Mouse (Mus musculus) heart, adult 2 months (tissue): ENCODE measurements at regions not wholly inside any gene's neighbourhood (a gene's known extent, or its start where the extent isn't known, plus 50 kb on each side); places are given as distances from the start of the nearest gene placed in this dataset.
A peak's percentile ranks its signal among the peaks of the same experiment; 100 is the strongest.

Experiments
- DNase-seq, 2 experiments: peaks; one replicate each; pipeline ENCODE4 v3.0.0; 2021
- H3K27ac ChIP-seq: fragments of 200-600 bp; 2 replicates; pipeline ENCODE4 v1.8.1; 2022
- H3K27me3 ChIP-seq: fragments of 200-500 bp; 2 replicates; pipeline ENCODE4 v1.6.1; 2012; ENCODE audit warnings: mild to moderate bottlenecking, low read length, inconsistent platforms, mixed read lengths; ENCODE audit not compliant: control insufficient read depth, insufficient read depth
- H3K36me3 ChIP-seq: fragments of 200-500 bp; 2 replicates; pipeline ENCODE4 v1.6.1; 2012; ENCODE audit warnings: low read length, inconsistent platforms; ENCODE audit not compliant: control insufficient read depth, insufficient read depth
- H3K4me1 ChIP-seq: fragments of 200-500 bp; 2 replicates; pipeline ENCODE4 v1.6.1; 2011; ENCODE audit warnings: low read length; ENCODE audit not compliant: control insufficient read depth, insufficient read depth
- H3K4me3 ChIP-seq: fragments of 200-600 bp; 2 replicates; pipeline ENCODE4 v1.8.1; 2022
- H3K79me2 ChIP-seq: fragments of 200-500 bp; replicated peaks from 2 replicates; pipeline ENCODE4 v1.6.1; 2012; ENCODE audit warnings: mild to moderate bottlenecking, inconsistent platforms, low read length, moderate library complexity, mixed read lengths; ENCODE audit not compliant: control insufficient read depth, insufficient read depth
- H3K9ac ChIP-seq: fragments of 200-500 bp; 2 replicates; pipeline ENCODE4 v1.6.1; 2012; ENCODE audit warnings: low read depth, mild to moderate bottlenecking, control low read depth, inconsistent platforms, low read length, mixed read lengths
- CTCF ChIP-seq: fragments of 200-600 bp; IDR thresholded peaks from 2 replicates; pipeline ENCODE4 v1.8.1; 2022; ENCODE audit warnings: antibody characterized with exemption, mild to moderate bottlenecking, moderate library complexity
- EP300 ChIP-seq: fragments of 200-500 bp; IDR thresholded peaks from 2 replicates; pipeline ENCODE4 v1.6.1; 2011; ENCODE audit warnings: low read depth, low read length, control low read depth; ENCODE audit not compliant: insufficient read depth
- POLR2A ChIP-seq: fragments of 200-500 bp; IDR thresholded peaks from 2 replicates; pipeline ENCODE4 v1.6.1; 2011; ENCODE audit warnings: mild to moderate bottlenecking, low read depth, low read length, control low read depth; ENCODE audit not compliant: insufficient read depth
- WGBS: fragments of 180-500 bp; shearing (Covaris S2); methylation state at CpG from one replicate; pipeline ENCODE4 v1.1.7; 2018; 5-methylcytosine and 5-hydroxymethylcytosine counted together
- intact Hi-C: fragments of 180-260 bp; cut with DNase I; formaldehyde crosslinking; loops from one replicate; pipeline ENCODE4 v1.15.1; 2025

- H3K4me1 ChIP-seq = no peaks in the 10 kb centered on the region
- H3K36me3 ChIP-seq = no peaks in the 10 kb centered on the region
- H3K9ac ChIP-seq = no peak overlapping the region
- no peaks in the 10 kb centered on the region for H3K79me2 ChIP-seq
- no peak overlapping the region for H3K4me3 ChIP-seq
- no peaks in the 10 kb centered on the region for H3K27me3 ChIP-seq
- no peak overlapping the region for H3K27ac ChIP-seq
- WGBS = 71% methylated on average over 8 of the region's 8 CpGs
- DNase-seq = peak in 1 of 2 experiments; percentile 1
- intact Hi-C loops = no loop called here
- TF ChIP-seq EP300 (no peak), CTCF (no peak), POLR2A (no peak)
These were observed 143.2 kb upstream of the Gm12830 start for GRCm38 (mm10) chr4:114678053-114678941.

GRCm38 (mm10) chr4:114680360-114680759 is 141.2 kb upstream of the Gm12830 start:
- intact Hi-C loops = no loop called here
- Histone ChIP-seq H3K79me2 (no peaks in the 10 kb centered on the region), H3K4me3 (no peak overlapping the region), H3K27ac (no peak overlapping the region), H3K9ac (no peak overlapping the region), H3K36me3 (no peaks in the 10 kb centered on the region), H3K4me1 (no peaks in the 10 kb centered on the region), H3K27me3 (no peaks in the 10 kb centered on the region)
- DNase-seq = no peak
- TF ChIP-seq CTCF (no peak), EP300 (no peak), POLR2A (no peak)
- WGBS = 37% methylated on average over 6 of the region's 6 CpGs

GRCm38 (mm10) chr4:114682955-114683354 is 138.6 kb upstream of the Gm12830 start:
- intact Hi-C loops = no loop called here
- WGBS = 70% methylated on average over 7 of the region's 7 CpGs
- DNase-seq = no peak
- Histone ChIP-seq H3K9ac (no peak overlapping the region), H3K79me2 (no peaks in the 10 kb centered on the region), H3K27ac (no peak overlapping the region), H3K4me3 (no peak overlapping the region), H3K27me3 (no peaks in the 10 kb centered on the region), H3K4me1 (no peaks in the 10 kb centered on the region), H3K36me3 (no peaks in the 10 kb centered on the region)
- TF ChIP-seq EP300 (no peak), CTCF (no peak), POLR2A (no peak)

- no peak for DNase-seq
- no peak overlapping the region for H3K27ac ChIP-seq
- no peaks in the 10 kb centered on the region for H3K79me2 ChIP-seq
- H3K4me3 ChIP-seq = no peak overlapping the region
- intact Hi-C loops = no loop called here
- 70% methylated on average over 5 of the region's 5 CpGs for whole genome bisulfite sequencing
- no peaks in the 10 kb centered on the region for H3K36me3 ChIP-seq
- no peak overlapping the region for H3K9ac ChIP-seq
- H3K4me1 ChIP-seq = no peaks in the 10 kb centered on the region
- no peaks in the 10 kb centered on the region for H3K27me3 ChIP-seq
- TF ChIP-seq CTCF (no peak), POLR2A (no peak), EP300 (no peak)
These were observed 137.8 kb upstream of the Gm12830 start for GRCm38 (mm10) chr4:114683696-114684095.

GRCm38 (mm10) chr4:114684844-114685382 is 136.6 kb upstream of the Gm12830 start:
- H3K36me3 ChIP-seq = no peaks in the 10 kb centered on the region
- no peak overlapping the region for H3K9ac ChIP-seq
- no peak for DNase-seq
- H3K4me1 ChIP-seq = no peaks in the 10 kb centered on the region
- H3K79me2 ChIP-seq = no peaks in the 10 kb centered on the region
- 77% methylated on average over 7 of the region's 7 CpGs for WGBS
- intact Hi-C loops = no loop called here
- no peaks in the 10 kb centered on the region for H3K27me3 ChIP-seq
- TF ChIP-seq CTCF (no peak), POLR2A (no peak), EP300 (no peak)
- H3K4me3 ChIP-seq = no peak overlapping the region
- no peak overlapping the region for H3K27ac ChIP-seq

- Histone ChIP-seq H3K36me3 (no peaks in the 10 kb centered on the region), H3K4me3 (no peak overlapping the region), H3K79me2 (no peaks in the 10 kb centered on the region), H3K4me1 (no peaks in the 10 kb centered on the region), H3K27me3 (no peaks in the 10 kb centered on the region), H3K9ac (no peak overlapping the region), H3K27ac (no peak overlapping the region)
- WGBS = 8% methylated on average over 11 of the region's 11 CpGs
- DNase-seq = no peak
- TF ChIP-seq CTCF (peak; percentile 62), POLR2A (no peak), EP300 (no peak)
- intact Hi-C loops = no loop called here
These were observed 136.1 kb upstream of the Gm12830 start for GRCm38 (mm10) chr4:114685454-114685853.
